Mouse (Mus musculus) gastrocnemius, adult 2 months (tissue): ENCODE measurements around the gene Clec4e. TPM values are rescaled to one million over a fixed set of nuclear protein-coding genes. Genes with fewer than 3 reads are reported as not detected.
"Not testable (repeated sequence)": the region's sequence is repeated elsewhere in the genome, so short reads cannot be mapped to it uniquely, and the experiment has no call there.

Source experiments
- DNase-seq: peaks from one replicate; pipeline ENCODE4 v3.0.0; 2022
- H3K27ac ChIP-seq: fragments of 200-600 bp; 2 replicates; pipeline ENCODE4 v1.8.1; 2022; ENCODE audit warnings: mild to moderate bottlenecking
- H3K4me3 ChIP-seq: fragments of 200-600 bp; 2 replicates; pipeline ENCODE4 v1.8.1; 2022; ENCODE audit warnings: mild to moderate bottlenecking, moderate library complexity
- CTCF ChIP-seq: fragments of 200-600 bp; IDR thresholded peaks from 2 replicates; pipeline ENCODE4 v1.8.1; 2022; ENCODE audit warnings: antibody characterized with exemption, mild to moderate bottlenecking, moderate library complexity
- intact Hi-C: fragments of 180-260 bp; cut with DNase I; formaldehyde crosslinking; loops from one replicate; pipeline ENCODE4 v1.15.1; 2025
- total RNA-seq, 2 experiments: library from RNA; stranded (reverse); gene quantifications; 2 replicates each; pipeline ENCODE4 v1.2.3; 2021

The Clec4e gene
- total RNA-seq, 2 experiments from 2014 or later: not detected

DNA sequence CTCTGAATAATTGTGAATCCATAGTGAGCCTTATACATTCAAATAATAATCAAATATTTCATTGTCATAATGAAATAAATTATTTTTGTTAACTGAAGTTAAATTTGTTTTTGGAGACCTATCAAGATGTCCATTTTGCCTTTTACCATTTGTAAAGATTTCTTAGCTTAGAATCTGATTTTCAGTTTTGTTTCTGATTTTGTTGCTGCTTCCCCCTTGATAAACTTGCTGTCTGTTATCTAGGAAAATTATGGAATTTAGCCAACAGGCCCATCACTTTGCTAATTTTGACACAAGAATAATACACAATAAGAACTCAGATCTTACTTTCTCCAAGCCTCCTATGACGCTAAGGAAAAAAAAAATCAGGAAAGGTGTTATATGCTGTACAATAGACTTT, 28.8 kb downstream of the Clec4e start:
- DNase-seq: no peak

DNA sequence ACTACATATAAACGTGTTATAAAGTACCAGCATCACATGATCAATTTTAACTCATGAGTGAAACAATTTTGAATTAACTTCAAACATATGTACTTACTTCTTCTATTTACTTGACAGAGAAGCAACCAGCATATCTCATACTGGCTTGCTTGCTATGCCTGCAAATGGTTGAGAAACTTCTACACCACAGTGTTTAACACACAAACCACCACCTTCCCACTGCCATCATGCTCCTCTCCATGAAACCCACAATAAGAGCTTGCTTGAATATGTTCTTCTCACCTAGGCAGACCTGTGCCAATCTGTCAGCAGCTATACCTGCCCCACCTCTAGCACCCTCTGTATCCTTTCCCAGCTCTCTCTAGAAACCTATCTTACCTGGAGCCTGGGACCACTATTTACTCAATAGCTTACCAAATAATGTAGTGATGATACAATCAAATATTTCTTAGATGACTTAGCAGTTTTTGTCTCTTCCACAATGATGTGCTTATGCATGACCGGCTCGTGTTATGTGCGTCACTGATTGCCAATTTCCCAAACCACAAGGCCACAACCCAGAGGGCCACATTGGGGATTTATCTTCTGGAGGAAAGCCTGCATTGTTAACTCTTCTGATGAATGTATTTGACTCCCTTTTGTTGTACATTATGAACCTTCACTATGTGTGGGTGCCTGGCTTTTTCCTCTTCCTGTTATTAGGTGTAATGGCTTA, 29.6 kb downstream of the Clec4e start:
- H3K4me3 ChIP-seq: no peak overlapping the region
- intact Hi-C loops: no loop called here
- no peak for TF ChIP-seq CTCF
- no peak for DNase-seq
- H3K27ac ChIP-seq: no peak overlapping the region

More for the DNA sequence above, 28.8 kb downstream of the Clec4e start:
- intact Hi-C loops: no loop called here
- Histone ChIP-seq H3K27ac (no peak overlapping the region), H3K4me3 (no peak overlapping the region)
- TF ChIP-seq CTCF: no peak

DNA sequence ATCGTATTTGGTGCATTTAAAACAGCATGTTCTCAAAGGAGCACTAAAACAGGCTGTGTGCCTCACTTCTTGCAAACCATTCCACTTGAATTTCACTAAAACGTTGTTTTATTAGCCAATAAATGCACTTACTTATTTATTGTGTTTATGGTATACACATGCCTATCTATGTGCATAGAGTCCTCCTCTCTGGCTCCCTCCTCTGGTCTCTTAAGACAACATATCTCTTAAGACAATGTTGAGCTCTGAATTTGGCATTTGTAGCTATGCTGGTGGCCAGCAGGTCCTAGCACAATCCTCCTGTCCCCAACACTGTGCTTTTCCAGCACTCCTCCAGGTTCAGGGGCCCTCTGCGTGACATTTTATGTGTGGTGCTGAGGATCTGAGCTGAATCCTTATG, 30.7 kb downstream of the Clec4e start:
- intact Hi-C loops: no loop called here
- Histone ChIP-seq H3K27ac (no peak overlapping the region), H3K4me3 (no peak overlapping the region)
- DNase-seq: no peak
- TF ChIP-seq CTCF: no peak

DNA sequence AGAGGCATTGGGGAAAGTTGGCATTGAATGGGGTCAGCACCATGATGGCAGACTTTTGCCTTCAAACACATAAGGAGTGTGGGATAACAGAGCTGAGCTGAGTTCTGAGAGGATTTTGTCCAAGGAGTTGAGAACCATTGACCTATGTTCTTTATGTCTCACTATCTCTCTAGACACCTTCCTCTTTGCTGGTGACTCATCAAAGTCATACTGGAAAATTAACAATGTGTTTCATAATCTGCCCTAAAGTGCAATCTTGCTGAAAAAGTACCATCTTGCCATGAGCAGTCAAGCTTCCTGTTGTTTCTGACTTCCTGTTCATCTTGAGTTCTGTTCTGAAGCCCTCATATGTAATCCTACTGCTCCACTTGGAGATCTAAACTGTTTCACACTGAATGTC, 36.9 kb downstream of the Clec4e start:
- H3K27ac ChIP-seq: no peak overlapping the region

DNA sequence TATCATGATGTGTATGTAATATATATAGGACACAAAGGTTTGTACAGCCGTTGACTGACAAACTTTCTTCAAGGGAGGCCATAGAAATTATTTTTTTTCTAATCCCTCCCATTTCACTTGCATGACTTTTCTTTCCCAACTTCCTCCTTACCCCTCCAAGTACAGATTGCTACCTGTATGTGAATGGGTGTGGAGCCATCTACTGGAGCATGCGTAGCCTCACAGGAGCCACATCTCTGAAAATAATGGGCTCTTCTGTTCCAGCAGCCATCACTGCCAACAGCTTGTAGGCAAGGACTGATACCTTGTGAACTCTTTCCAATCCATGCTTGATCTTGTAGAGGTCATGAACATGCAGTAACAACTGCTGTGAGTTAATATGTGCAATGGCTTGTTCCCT, 40.8 kb downstream of the Clec4e start:
- H3K4me3 ChIP-seq, H3K27ac ChIP-seq, DNase-seq, intact Hi-C loops: not testable (repeated sequence)

More for the DNA sequence above, 36.9 kb downstream of the Clec4e start:
- TF ChIP-seq CTCF: no peak
- no peak overlapping the region for H3K4me3 ChIP-seq
- intact Hi-C loops: no loop called here
- DNase-seq: no peak

DNA sequence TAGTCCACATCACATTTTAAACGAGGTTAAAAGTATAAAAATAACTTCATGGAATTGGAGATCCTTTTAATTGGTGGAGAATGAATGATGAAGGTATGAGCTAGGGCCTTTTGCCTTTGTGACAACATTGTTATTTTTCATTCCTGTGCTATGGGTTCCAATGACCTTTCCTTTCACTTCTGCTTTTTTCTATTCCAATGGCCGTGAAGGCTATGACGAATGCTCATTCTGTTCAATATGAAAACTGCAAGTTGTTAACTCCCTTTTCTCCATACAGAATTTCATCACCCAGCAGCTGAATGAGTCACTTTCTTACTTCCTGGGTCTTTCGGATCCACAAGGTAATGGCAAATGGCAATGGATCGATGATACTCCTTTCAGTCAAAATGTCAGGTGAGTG, 45.5 kb downstream of the Clec4e start:
- Histone ChIP-seq H3K4me3 (no peak overlapping the region), H3K27ac (no peak overlapping the region)
- no peak for DNase-seq
- TF ChIP-seq CTCF: no peak
- intact Hi-C loops: no loop called here

DNA sequence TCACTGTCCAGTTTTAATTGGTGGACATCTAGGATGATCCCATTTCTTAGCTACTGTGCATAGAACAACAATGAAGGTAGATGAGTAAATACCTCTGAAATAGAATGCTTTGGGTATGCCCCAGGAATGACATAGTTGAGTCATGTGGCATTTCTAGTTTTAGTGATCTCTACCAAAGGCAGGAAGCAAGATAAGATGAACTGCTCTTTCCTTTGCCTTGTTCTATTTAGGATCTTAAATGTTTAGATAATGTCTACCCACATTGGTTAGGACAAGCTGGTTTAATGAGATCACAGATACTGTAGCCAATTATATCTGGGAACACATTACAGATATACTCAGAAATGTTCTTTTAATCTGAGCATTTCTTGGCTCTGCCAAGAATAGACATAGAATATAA, 52.1 kb downstream of the Clec4e start:
- Histone ChIP-seq H3K27ac (no peak overlapping the region), H3K4me3 (no peak overlapping the region)
- no peak for DNase-seq
- no peak for TF ChIP-seq CTCF
- intact Hi-C loops: no loop called here

Other genes with a start within 250 kb of the Clec4e start
- under 1 TPM in 1 of 2 experiments, not detected in 1; 0.53 TPM for gene Clec4b1, start 239.9 kb downstream of the Clec4e start, total RNA-seq
- gene Clec4a2, start 183.4 kb downstream of the Clec4e start, total RNA-seq: under 1 TPM; 0.36 to 0.95 TPM
- not detected for gene Clec4b2, start 117.0 kb downstream of the Clec4e start, total RNA-seq
- gene Clec4n, start 60.0 kb downstream of the Clec4e start, total RNA-seq: not detected
- gene Clec4d, start 27.8 kb downstream of the Clec4e start, total RNA-seq: not detected
- gene Vmn2r19, start 18.5 kb upstream of the Clec4e start, total RNA-seq: not detected
- not detected for gene Vmn2r20, start 128.2 kb upstream of the Clec4e start, total RNA-seq
- not detected for gene Vmn2r21, start 243.5 kb upstream of the Clec4e start, total RNA-seq